Mouse (Mus musculus) heart, adult 2 months (tissue): ENCODE measurements at regions not wholly inside any gene's neighbourhood (a gene's known extent, or its start where the extent isn't known, plus 50 kb on each side); places are given as distances from the start of the nearest gene placed in this dataset.

Experiments used
- CTCF ChIP-seq: fragments of 200-600 bp; IDR thresholded peaks from 2 replicates; pipeline ENCODE4 v1.8.1; 2022; ENCODE audit warnings: antibody characterized with exemption, mild to moderate bottlenecking, moderate library complexity
- EP300 ChIP-seq: fragments of 200-500 bp; IDR thresholded peaks from 2 replicates; pipeline ENCODE4 v1.6.1; 2011; ENCODE audit warnings: low read depth, low read length, control low read depth; ENCODE audit not compliant: insufficient read depth

DNA sequence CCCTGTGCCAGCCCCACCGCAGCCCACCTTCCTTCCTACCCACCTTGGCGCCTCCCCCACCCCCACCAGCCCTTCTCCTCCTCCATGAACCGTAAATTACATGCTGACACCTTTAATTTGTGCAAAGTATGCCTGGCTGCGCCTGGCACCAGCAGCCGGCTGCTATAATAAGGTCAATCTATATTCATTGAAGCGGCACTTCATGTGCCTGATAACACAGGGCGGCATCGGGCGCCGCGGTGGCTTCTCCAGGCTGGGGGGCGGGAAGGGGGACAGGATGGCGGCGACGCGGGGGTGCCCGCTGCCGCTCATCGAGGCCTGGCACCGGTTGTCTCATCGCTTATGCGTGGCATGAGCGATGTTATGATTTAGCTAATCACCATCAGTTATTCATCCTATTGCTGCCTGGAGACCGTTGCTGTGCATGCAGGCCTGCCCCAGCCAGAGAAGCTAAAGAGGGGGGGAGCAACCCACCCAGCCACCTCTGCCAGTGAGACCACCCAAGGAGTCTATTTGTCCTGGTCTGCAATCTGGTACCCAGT lies 157.5 kb downstream of the Rplp1 start:
- no peak for TF ChIP-seq EP300
- TF ChIP-seq CTCF, result no peak
